Mouse (Mus musculus) hindbrain, embryonic 15.5 days (tissue): ENCODE data around the gene Ccnk. TPM values are rescaled to one million over a fixed set of nuclear protein-coding genes. Genes with fewer than 3 reads are reported as not detected.

ENCODE experiments used
- ATAC-seq: fragments of 200-750 bp; cut with Nextera tagmentation; 2 replicates; pipeline ENCODE4 v1.8.0; 2017; ENCODE audit warnings: low read depth, moderate number of reproducible peaks, moderate TSS enrichment; ENCODE audit not compliant: low FRiP score
- H3K27ac ChIP-seq: fragments of 300-500 bp; sonication (generic); replicated peaks from 2 replicates; pipeline ENCODE4 v1.5.1; 2015; ENCODE audit warnings: mild to moderate bottlenecking, inconsistent platforms
- H3K27me3 ChIP-seq: fragments of 300-500 bp; sonication (generic); 2 replicates; pipeline ENCODE4 v1.6.1; 2015; ENCODE audit warnings: control low read depth, inconsistent platforms
- H3K36me3 ChIP-seq: fragments of 300-500 bp; sonication (generic); 2 replicates; pipeline ENCODE4 v1.6.1; 2015; ENCODE audit warnings: control low read depth, inconsistent platforms
- H3K4me1 ChIP-seq: fragments of 300-500 bp; sonication (generic); replicated peaks from 2 replicates; pipeline ENCODE4 v1.6.1; 2015; ENCODE audit warnings: control low read depth, inconsistent platforms
- H3K4me2 ChIP-seq: fragments of 300-500 bp; sonication (generic); 2 replicates; pipeline ENCODE4 v1.6.1; 2015; ENCODE audit warnings: moderate library complexity, mild to moderate bottlenecking, inconsistent platforms
- H3K4me3 ChIP-seq: fragments of 300-500 bp; sonication (generic); 2 replicates; pipeline ENCODE4 v1.5.1; 2015; ENCODE audit warnings: mild to moderate bottlenecking, inconsistent platforms
- H3K9ac ChIP-seq: fragments of 300-500 bp; sonication (generic); 2 replicates; pipeline ENCODE4 v1.6.1; 2015; ENCODE audit warnings: inconsistent platforms
- H3K9me3 ChIP-seq: fragments of 300-500 bp; sonication (generic); 2 replicates; pipeline ENCODE4 v1.6.1; 2016; ENCODE audit warnings: control low read depth, inconsistent platforms
- WGBS: fragments of 180-500 bp; shearing (Covaris S2); methylation state at CpG from one replicate; pipeline ENCODE4 v1.1.7; 2015; 5-methylcytosine and 5-hydroxymethylcytosine counted together
- polyA plus RNA-seq: library from polyadenylated mRNA; unstranded; fragments of >200 nt; fragmentation: Nextera tagmentation; extraction: Ambion mirVana; gene quantifications from 2 replicates; pipeline ENCODE4 v1.2.1, GENCODE M21; 2015

The Ccnk gene
- polyA plus RNA-seq, 1 experiment from 2014 or later, result 2.8 TPM

DNA sequence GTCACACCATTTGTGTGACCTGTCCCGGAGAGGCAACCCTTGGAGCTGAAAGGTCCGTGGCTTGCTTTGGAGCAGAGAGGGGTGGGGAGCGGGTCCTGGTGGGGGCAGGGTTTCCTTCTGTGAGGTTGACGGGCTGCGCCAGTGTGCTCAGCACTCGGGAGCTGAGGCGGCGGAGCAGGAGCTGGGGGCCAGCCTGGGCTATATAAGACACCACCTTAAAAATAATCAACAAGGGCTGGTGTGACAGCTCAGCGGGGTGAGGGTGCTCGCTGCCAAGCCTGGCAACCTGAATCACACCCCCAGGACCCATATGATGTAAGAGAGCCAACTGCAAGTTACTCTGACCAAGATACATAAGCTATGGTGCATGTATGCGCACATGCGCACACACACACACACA lies 50.7 kb downstream of the Ccnk start:
- H3K36me3 ChIP-seq, result no peaks in the 10 kb centered on the region
- 72% methylated on average over 12 of the region's 12 CpGs for WGBS
- no peaks in the 10 kb centered on the region for H3K27me3 ChIP-seq
- H3K4me2 ChIP-seq, result no peak overlapping the region
- H3K27ac ChIP-seq, result no peak overlapping the region
- H3K9ac ChIP-seq, result no peak overlapping the region
- ATAC-seq, result no peak
- H3K9me3 ChIP-seq, result no peaks in the 10 kb centered on the region
- peaks cover 54% of the 10 kb centered on the region for H3K4me1 ChIP-seq
- H3K4me3 ChIP-seq, result no peak overlapping the region

DNA sequence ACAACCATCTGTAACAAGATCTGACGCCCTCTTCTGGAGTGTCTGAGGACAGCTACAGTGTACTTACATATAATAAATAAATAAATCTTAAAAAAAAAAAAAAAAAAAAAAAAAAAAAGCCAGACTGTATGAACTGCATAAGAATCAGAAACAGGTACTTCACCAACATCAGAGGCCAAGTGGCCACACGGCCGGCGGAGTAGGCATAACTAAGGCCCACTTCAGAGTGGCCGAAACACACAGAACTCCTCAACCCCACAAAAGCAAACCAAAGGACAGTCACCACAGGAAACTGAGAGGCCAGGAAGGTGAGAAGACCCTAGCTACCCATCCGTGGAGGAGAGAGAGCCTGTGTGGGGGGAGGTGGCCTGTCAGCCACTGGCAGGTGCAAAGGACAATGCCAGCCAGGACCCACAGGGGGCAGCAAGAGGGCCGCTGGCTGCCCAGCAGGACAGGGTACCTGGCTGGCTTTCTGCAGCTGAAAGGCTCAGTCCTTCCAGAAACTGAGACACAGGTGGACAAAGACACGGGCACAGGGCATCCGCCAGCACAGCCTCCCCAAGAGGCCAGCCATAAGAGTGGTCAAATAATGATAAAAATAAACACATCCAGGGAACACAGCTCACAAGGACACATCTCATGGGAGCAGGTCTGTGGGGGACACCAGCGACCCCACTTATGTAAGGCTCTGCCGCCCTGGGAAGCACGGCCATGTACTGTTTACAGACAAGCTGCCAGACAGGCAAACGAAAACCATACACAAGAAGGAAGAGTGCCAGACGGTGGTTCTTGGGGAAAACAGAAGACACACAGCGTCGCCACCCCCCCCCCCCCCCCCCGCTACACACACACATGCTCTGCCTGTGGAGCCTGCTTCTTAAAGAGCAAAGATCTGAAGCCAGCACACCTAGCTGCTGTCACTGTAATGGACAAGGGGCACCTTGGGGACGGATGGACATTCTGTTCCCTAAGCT lies 51.7 kb downstream of the Ccnk start:
- no peak overlapping the region for H3K4me2 ChIP-seq
- peaks cover 53% of the 10 kb centered on the region for H3K4me1 ChIP-seq
- H3K27ac ChIP-seq, result peak overlapping the region; percentile 41
- 46% methylated on average over 17 of the region's 18 CpGs for WGBS
- no peak overlapping the region for H3K9ac ChIP-seq
- ATAC-seq, result no peak
- H3K4me3 ChIP-seq, result no peak overlapping the region
- no peaks in the 10 kb centered on the region for H3K9me3 ChIP-seq
- no peaks in the 10 kb centered on the region for H3K36me3 ChIP-seq
- H3K27me3 ChIP-seq, result no peaks in the 10 kb centered on the region

- no peaks in the 10 kb centered on the region for H3K36me3 ChIP-seq
- ATAC-seq, result peak; percentile 31
- no peak overlapping the region for H3K9ac ChIP-seq
- peaks cover 53% of the 10 kb centered on the region for H3K4me1 ChIP-seq
- H3K4me2 ChIP-seq, result no peak overlapping the region
- H3K9me3 ChIP-seq, result no peaks in the 10 kb centered on the region
- peak overlapping the region; percentile 41 for H3K27ac ChIP-seq
- H3K27me3 ChIP-seq, result no peaks in the 10 kb centered on the region
- WGBS, result 16% methylated on average over 9 of the region's 9 CpGs
- H3K4me3 ChIP-seq, result no peak overlapping the region
These were observed 52.5 kb downstream of the Ccnk start for GRCm38 (mm10) chr12:108231901-108232300.

DNA sequence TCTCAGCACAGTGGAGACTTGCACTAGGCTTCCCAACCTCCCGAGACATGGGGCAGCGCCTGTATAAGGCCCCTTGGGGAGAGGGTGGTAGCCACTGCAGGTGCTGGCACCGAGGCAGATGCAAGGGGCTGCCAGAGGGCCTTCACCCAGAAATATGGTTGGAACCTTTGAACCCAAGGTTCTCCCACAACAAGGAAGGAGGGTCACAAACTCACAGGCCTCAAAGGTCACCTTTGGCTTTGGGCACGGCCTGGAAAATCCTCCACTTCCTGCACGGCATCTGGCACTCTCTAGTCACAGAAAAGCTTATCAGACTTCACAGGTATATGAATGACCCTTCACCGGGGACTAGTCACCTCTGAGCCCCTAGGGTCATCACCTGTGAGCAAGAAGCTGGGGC lies 54.4 kb downstream of the Ccnk start:
- Histone ChIP-seq H3K27ac (no peak overlapping the region), H3K36me3 (no peaks in the 10 kb centered on the region), H3K27me3 (no peaks in the 10 kb centered on the region), H3K9ac (no peak overlapping the region), H3K4me3 (no peak overlapping the region), H3K4me2 (no peak overlapping the region), H3K9me3 (no peaks in the 10 kb centered on the region), H3K4me1 (peaks cover 62% of the 10 kb centered on the region)
- no peak for ATAC-seq
- 91% methylated on average over 6 of the region's 6 CpGs for WGBS

DNA sequence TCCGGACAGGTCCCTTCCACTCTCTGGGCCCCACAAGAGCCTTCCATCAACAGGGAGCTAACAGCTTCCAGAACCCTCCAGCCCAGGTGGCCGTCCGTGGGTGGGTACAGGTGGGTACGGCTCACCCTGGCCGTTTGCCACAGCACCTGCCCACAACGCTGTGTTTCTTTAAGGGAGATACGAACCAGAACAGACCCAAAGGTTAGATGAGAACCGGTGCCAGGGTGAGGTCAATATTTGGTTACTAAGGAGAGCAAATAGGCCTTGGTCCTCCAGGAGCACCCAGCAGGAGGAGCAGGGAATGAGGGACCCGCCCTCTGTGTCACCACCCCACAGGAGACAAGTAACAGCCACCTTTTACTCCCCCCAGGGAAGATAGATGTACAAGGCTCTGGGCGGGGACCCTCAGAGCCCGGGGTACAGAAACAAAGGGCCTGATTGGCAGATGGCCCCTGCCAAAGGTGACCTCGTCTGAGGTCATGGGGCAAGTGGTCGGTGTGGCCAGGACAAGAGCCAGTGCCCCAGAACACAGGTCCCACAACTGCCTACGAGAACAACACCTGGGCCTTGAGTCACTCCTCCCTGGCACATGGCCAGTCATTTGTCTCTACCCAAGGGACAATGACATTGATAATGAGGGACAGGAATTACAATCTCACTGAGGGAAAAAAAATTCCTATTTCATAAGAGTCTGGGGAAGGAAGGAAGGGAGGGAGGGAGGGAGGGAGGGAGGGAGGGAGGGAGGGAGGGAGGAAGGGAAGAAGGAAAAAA lies 55.6 kb downstream of the Ccnk start:
- peaks cover 70% of the 10 kb centered on the region for H3K4me1 ChIP-seq

DNA sequence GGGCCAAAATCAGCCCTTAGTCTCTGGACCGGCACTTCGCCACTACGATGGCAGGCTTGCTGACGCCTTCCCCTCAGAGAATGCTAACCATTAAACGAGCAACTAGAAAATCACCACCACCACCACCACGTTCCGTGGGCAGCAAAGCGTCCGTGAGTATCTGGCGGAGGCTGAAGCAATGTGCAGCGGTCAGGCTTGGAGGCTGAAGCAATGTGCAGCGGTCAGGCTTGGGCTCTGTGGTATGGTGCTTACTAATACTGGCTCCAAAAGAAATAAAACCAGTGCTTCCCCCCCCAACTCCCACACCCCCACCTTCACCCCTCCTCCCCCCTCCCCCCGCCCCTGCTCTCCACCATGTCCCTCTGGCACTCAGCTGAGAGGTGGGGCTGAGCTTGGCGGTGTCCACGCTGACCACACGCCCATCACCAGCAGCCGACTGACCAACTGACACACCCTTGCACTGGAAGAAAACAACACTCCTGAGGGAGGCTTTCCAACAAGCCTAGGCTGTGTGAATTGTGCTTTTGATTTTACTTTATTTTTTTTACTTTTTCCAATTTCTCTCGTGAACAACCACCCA lies 56.7 kb downstream of the Ccnk start:
- no peak overlapping the region for H3K9ac ChIP-seq
- no peaks in the 10 kb centered on the region for H3K36me3 ChIP-seq
- WGBS, result 59% methylated on average over 18 of the region's 18 CpGs
- H3K27me3 ChIP-seq, result no peaks in the 10 kb centered on the region
- no peak for ATAC-seq
- H3K4me2 ChIP-seq, result no peak overlapping the region
- no peak overlapping the region for H3K27ac ChIP-seq
- peaks cover 75% of the 10 kb centered on the region for H3K4me1 ChIP-seq
- no peaks in the 10 kb centered on the region for H3K9me3 ChIP-seq
- H3K4me3 ChIP-seq, result no peak overlapping the region

More for the DNA sequence above, 55.6 kb downstream of the Ccnk start:
- H3K36me3 ChIP-seq, result no peaks in the 10 kb centered on the region
- no peaks in the 10 kb centered on the region for H3K9me3 ChIP-seq
- no peak overlapping the region for H3K4me2 ChIP-seq
- no peak for ATAC-seq
- no peak overlapping the region for H3K27ac ChIP-seq
- no peak overlapping the region for H3K4me3 ChIP-seq
- WGBS, result 71% methylated on average over 14 of the region's 14 CpGs
- H3K9ac ChIP-seq, result no peak overlapping the region
- no peaks in the 10 kb centered on the region for H3K27me3 ChIP-seq

DNA sequence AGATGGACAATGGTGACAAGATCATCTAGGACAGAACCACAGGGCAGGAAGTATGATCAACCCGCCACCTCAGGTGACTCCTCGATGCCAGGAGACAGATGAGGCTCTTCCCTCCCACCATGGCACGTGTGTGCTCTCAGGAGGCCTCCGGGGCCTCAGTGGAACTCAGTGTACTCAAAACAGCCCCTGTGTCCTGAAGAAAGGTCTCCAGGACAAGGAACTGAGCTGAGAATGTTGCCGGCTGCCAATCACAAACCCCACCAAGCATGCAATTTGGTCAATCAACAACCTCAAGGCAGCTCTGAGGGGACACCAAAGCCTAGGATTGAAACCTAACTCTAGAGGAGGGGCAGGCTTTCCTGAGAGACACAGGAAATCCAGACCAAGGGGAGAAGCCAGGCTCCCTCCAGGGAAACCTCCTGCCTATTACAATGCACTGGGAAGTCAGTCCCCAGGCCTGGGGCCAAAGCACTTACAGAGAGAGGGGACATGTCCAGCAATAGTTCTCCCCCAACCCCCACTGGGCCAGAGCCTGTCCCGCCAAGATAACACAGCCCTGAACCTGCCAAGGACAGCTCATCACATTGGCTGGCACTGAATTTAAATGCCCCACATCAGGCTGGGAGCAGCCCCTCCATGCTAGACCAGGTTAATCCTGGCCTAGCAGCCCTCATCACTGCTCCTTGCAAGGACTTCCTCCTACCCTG lies 58.1 kb downstream of the Ccnk start:
- no peak overlapping the region for H3K4me3 ChIP-seq
- no peaks in the 10 kb centered on the region for H3K36me3 ChIP-seq
- peaks cover 75% of the 10 kb centered on the region for H3K4me1 ChIP-seq
- H3K27ac ChIP-seq, result no peak overlapping the region
- ATAC-seq, result no peak
- no peaks in the 10 kb centered on the region for H3K9me3 ChIP-seq
- no peaks in the 10 kb centered on the region for H3K27me3 ChIP-seq
- WGBS, result 61% methylated on average over 6 of the region's 6 CpGs
- no peak overlapping the region for H3K4me2 ChIP-seq
- H3K9ac ChIP-seq, result no peak overlapping the region

GRCm38 (mm10) chr12:108238395-108239035 lies 59.1 kb downstream of the Ccnk start:
- WGBS, result 67% methylated on average over 17 of the region's 17 CpGs
- no peaks in the 10 kb centered on the region for H3K36me3 ChIP-seq
- no peak overlapping the region for H3K4me2 ChIP-seq
- no peak overlapping the region for H3K4me3 ChIP-seq
- no peaks in the 10 kb centered on the region for H3K9me3 ChIP-seq
- H3K27me3 ChIP-seq, result no peaks in the 10 kb centered on the region
- no peak for ATAC-seq
- H3K27ac ChIP-seq, result no peak overlapping the region
- H3K9ac ChIP-seq, result no peak overlapping the region
- peaks cover 85% of the 10 kb centered on the region for H3K4me1 ChIP-seq

- no peaks in the 10 kb centered on the region for H3K27me3 ChIP-seq
- no peak overlapping the region for H3K4me3 ChIP-seq
- 29% methylated on average over 5 of the region's 5 CpGs for WGBS
- 0 out of 2 replicates have a peak overlapping the region, but pooled peaks have one; percentile 1 for H3K4me2 ChIP-seq
- H3K9ac ChIP-seq, result no peak overlapping the region
- no peaks in the 10 kb centered on the region for H3K9me3 ChIP-seq
- peaks cover 94% of the 10 kb centered on the region for H3K4me1 ChIP-seq
- peak overlapping the region; percentile 72 for H3K27ac ChIP-seq
- ATAC-seq, result peak; percentile 25
- H3K36me3 ChIP-seq, result no peaks in the 10 kb centered on the region
These were observed 60.1 kb downstream of the Ccnk start for GRCm38 (mm10) chr12:108239441-108239840.

DNA sequence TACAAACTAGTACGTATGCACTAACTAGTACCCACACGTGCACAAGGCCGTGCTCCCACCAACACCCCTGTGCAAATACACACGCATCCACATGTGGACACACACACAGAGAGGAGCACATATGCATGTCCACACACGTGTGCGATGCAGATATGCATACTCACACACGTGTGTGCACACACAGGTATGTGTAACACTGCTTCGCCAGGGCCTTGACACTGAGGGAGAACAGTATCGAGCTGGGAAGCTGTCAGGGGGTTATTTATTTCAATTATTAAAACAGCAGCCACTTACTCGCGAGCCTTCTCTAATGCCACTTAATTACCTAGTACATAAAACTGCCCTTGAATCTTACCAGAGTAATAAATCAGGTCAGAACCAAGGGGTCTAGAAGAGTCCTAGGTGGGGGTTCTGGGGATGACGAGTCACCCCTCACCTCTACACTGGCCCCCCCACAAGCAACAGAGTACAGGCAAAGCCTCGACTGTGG lies 61.1 kb downstream of the Ccnk start:
- WGBS, result 46% methylated on average over 13 of the region's 13 CpGs
- no peak overlapping the region for H3K9ac ChIP-seq
- H3K27ac ChIP-seq, result peak overlapping the region; percentile 72
- no peak overlapping the region for H3K4me3 ChIP-seq
- no peaks in the 10 kb centered on the region for H3K27me3 ChIP-seq
- H3K4me1 ChIP-seq, result peaks cover 99% of the 10 kb centered on the region
- H3K36me3 ChIP-seq, result no peaks in the 10 kb centered on the region
- no peaks in the 10 kb centered on the region for H3K9me3 ChIP-seq
- H3K4me2 ChIP-seq, result peak overlapping the region; percentile 13; the same call in 1 of the 2 replicates
- no peak for ATAC-seq
